Mouse (Mus musculus): ENCODE results near the gene Fam216b. TPM values are rescaled to one million over a fixed set of nuclear protein-coding genes. Genes with fewer than 3 reads are reported as not detected.

Fam216b gene
- total RNA-seq (2023), result not detected in 4 replicates

DNA sequence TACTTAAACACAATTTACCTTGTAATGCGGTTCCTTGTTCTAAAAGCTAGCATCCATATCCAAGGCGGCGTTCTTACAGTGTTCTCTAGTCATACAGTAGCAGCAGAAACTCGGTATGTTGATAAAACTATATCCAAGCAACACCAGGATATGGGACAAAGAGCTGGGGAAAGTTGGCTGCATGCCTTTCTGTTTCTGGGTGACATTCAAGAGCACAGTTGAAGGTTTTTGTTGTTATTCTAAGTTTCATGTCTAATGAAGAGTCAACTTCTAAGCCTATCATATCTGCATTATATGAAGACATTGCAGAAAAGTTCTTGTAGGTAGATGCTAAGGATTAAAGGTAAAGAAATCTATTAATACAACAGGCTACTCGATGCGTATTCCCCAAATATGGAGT, at the start of gene Fam216b:
TSS of gene Fam216b (minus strand) at position 101 of the 400 bp plus-strand sequence.

Other genes with a start within 250 kb of the Fam216b start
- gene Dnajc15, start 213.9 kb downstream of the Fam216b start, total RNA-seq (2023), result 19.0 to 28.2 TPM (median 25.1 TPM) in 4 replicates
- gene Epsti1, start 184.8 kb downstream of the Fam216b start, total RNA-seq (2023), result 46.0 to 55.5 TPM (median 53.0 TPM) in 4 replicates
- gene Tnfsf11, start 219.0 kb upstream of the Fam216b start, total RNA-seq (2023), result 0.33 to 0.76 TPM (median 0.51 TPM) in 4 replicates

All from B cell, adult 62 days (primary cell).